Mouse (Mus musculus): ENCODE measurements around the gene Adh7.

- TF ChIP-seq CTCF (IDR thresholded peaks at IDR 0.05; ENCODE audit: control insufficient read depth, insufficient read depth, insufficient replicate concordance, low read depth, low read length) (no peak), POLR2A (IDR thresholded peaks at IDR 0.05; ENCODE audit: control insufficient read depth, low read depth, low read length) (no peak)
These were observed 10.2 kb downstream of the Adh7 start for GRCm38 (mm10) chr3:138227782-138228181.
